Mouse (Mus musculus): ENCODE results near the gene Btn2a2. TPM values are rescaled to one million over a fixed set of nuclear protein-coding genes. Genes with fewer than 3 reads are reported as not detected.
"Not testable (repeated sequence)": the region's sequence is repeated elsewhere in the genome, so short reads cannot be mapped to it uniquely, and the experiment has no call there.

The Btn2a2 gene
- polyA plus RNA-seq, 1 experiment, result not detected

- TF ChIP-seq POLR2A (IDR thresholded peaks at IDR 0.05; ENCODE audit: low read depth, low read length) (no peak), CTCF (conservative IDR thresholded peaks at IDR 0.05; ENCODE audit: insufficient read depth, insufficient read length, low read depth, low read length) (no peak)
- no peak for DNase-seq
- Histone ChIP-seq H3K27ac (ENCODE audit: insufficient read depth, low read depth, low read length) (no peak overlapping the region), H3K36me3 (ENCODE audit: control insufficient read depth, insufficient read depth, low read length) (no peaks in the 10 kb centered on the region), H3K4me3 (ENCODE audit: insufficient read depth, low read depth, low read length) (no peak overlapping the region), H3K27me3 (replicated peaks; ENCODE audit: control insufficient read depth, insufficient read depth, low read length) (no peaks in the 10 kb centered on the region), H3K4me1 (ENCODE audit: control insufficient read depth, insufficient read depth, low read length) (peaks cover 11% of the 10 kb centered on the region; the same call in 1 of the 2 replicates)
- WGBS, result under 1% methylated on average over 15 of the region's 15 CpGs
Measured at GRCm38 (mm10) chr13:23534368-23535131, 45.9 kb upstream of the Btn2a2 start.

GRCm38 (mm10) chr13:23533560-23534367, 45.1 kb upstream of the Btn2a2 start, which contains the start of gene Hist1h2af:
Gene Hist1h2af, plus strand, starts transcription at chr13:23533906.
- DNase-seq, result peak; percentile 70
- H3K4me1 ChIP-seq (ENCODE audit: control insufficient read depth, insufficient read depth, low read length), result peaks cover 11% of the 10 kb centered on the region; the same call in 1 of the 2 replicates
- not testable (repeated sequence) for H3K27me3 ChIP-seq (replicated peaks; ENCODE audit: control insufficient read depth, insufficient read depth, low read length); H3K36me3 ChIP-seq (ENCODE audit: control insufficient read depth, insufficient read depth, low read length); H3K27ac ChIP-seq (ENCODE audit: insufficient read depth, low read depth, low read length)
- WGBS, result under 1% methylated on average over 25 of the region's 53 CpGs
- peak within 1 kb of the TSS; percentile 50; the same call in 1 of the 2 replicates for H3K4me3 ChIP-seq (ENCODE audit: insufficient read depth, low read depth, low read length)

DNA sequence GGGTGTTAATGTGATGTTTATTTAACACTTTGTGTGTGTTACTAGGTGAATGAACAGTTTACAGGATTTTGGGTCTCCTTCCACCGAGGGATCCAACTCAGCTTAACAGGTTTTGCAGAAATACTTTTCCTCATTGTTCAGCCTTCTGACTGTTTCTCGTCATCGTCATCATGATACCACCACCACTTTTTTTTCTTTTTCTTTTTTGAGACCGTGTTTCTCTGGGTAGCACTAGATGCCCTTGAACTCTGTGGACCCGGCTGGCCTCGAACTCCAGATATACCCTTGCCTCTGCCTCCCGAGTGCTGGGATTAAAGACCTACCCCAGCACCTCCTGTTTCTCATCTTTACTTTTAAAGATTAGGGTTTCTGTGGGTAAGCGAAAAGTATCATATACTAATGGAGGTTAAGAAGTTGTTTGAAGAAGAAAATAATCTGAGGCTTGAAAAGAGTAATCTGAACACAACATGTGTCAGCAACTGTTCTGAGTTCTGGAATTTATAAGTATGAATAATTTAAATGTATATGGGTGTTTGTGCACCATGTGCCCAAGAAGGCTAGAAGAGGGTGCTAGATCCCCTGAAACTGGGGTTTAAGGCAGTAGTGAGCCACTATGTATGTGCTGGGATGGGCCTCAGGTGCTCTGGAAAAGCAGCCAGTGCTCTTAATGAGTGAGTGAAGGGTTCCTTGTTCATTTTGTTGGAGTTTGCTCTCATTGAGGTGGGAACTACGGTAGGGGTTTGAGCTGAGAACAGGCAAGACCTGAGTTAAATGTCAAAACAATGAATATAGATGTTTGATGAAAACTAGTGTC, 43.8 kb upstream of the Btn2a2 start:
- DNase-seq, result no peak
- no peak for TF ChIP-seq POLR2A (IDR thresholded peaks at IDR 0.05; ENCODE audit: low read depth, low read length)
- no peak for TF ChIP-seq CTCF (conservative IDR thresholded peaks at IDR 0.05; ENCODE audit: insufficient read depth, insufficient read length, low read depth, low read length)
- Histone ChIP-seq H3K4me1 (ENCODE audit: control insufficient read depth, insufficient read depth, low read length) (peaks cover 11% of the 10 kb centered on the region; the same call in 1 of the 2 replicates), H3K4me3 (ENCODE audit: insufficient read depth, low read depth, low read length) (0 out of 2 replicates have a peak overlapping the region, but pooled peaks have one; percentile 12), H3K27me3 (replicated peaks; ENCODE audit: control insufficient read depth, insufficient read depth, low read length) (no peaks in the 10 kb centered on the region), H3K36me3 (ENCODE audit: control insufficient read depth, insufficient read depth, low read length) (no peaks in the 10 kb centered on the region), H3K27ac (ENCODE audit: insufficient read depth, low read depth, low read length) (no peak overlapping the region)
- 20% methylated on average over 9 of the region's 9 CpGs for WGBS

DNA sequence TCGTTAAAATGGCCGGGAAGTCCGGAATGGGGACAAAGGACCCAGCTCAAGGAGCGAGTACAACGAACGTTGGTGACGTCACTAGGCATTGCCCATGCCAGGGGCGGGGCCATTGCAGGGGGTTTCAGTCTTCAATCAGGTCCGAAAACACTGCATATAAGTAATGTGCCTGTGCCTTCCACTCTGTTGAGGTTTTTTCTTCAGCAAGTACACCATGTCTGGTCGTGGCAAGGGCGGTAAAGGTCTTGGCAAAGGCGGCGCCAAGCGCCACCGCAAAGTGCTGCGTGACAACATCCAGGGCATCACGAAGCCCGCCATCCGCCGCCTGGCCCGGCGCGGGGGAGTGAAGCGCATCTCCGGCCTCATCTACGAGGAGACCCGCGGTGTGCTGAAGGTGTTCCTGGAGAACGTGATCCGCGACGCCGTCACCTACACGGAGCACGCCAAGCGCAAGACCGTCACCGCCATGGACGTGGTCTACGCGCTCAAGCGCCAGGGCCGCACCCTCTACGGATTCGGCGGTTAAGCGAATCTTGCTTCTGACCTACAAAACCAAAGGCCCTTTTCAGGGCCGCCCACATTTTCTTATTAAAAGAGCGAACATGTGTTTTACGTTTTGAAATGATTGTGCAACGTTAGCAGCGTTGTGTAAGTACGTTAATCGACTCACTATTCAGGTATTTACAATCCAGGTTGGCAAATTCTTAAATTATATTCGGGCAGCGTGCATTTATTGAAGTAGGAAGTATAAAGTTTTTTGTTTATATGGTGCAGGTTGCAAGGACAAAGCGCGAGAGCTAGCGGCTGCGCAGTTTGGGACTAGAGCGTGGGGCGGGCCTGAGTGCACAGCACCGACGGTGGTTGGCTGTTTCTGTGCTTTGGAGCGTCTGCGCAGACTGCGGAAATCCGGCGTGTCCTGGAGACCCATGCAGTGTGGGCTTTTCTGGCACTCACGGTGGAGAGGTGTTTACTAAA, 42.5 kb upstream of the Btn2a2 start, which contains the start of gene Hist1h4h:
Gene Hist1h4h, plus strand, starts transcription at position 150 of the 975 bp plus-strand sequence.
- DNase-seq, result peak; percentile 99
- TF ChIP-seq CTCF (conservative IDR thresholded peaks at IDR 0.05; ENCODE audit: insufficient read depth, insufficient read length, low read depth, low read length), result no peak
- TF ChIP-seq POLR2A (IDR thresholded peaks at IDR 0.05; ENCODE audit: low read depth, low read length), result peak; percentile 98
- Histone ChIP-seq H3K27ac (ENCODE audit: insufficient read depth, low read depth, low read length) (peak within 1 kb of the TSS; percentile 94), H3K4me1 (ENCODE audit: control insufficient read depth, insufficient read depth, low read length) (peaks cover 11% of the 10 kb centered on the region; the same call in 1 of the 2 replicates), H3K36me3 (ENCODE audit: control insufficient read depth, insufficient read depth, low read length) (no peaks in the 10 kb centered on the region), H3K27me3 (replicated peaks; ENCODE audit: control insufficient read depth, insufficient read depth, low read length) (no peaks in the 10 kb centered on the region), H3K4me3 (ENCODE audit: insufficient read depth, low read depth, low read length) (peak within 1 kb of the TSS; percentile 59)
- whole genome bisulfite sequencing, result under 1% methylated on average over 64 of the region's 70 CpGs

- DNase-seq, result peak; percentile 83
- Histone ChIP-seq H3K27me3 (replicated peaks; ENCODE audit: control insufficient read depth, insufficient read depth, low read length) (no peaks in the 10 kb centered on the region), H3K4me3 (ENCODE audit: insufficient read depth, low read depth, low read length) (peak overlapping the region; percentile 59), H3K4me1 (ENCODE audit: control insufficient read depth, insufficient read depth, low read length) (peaks cover 11% of the 10 kb centered on the region; the same call in 1 of the 2 replicates), H3K27ac (ENCODE audit: insufficient read depth, low read depth, low read length) (peak overlapping the region; percentile 94), H3K36me3 (ENCODE audit: control insufficient read depth, insufficient read depth, low read length) (no peaks in the 10 kb centered on the region)
- under 1% methylated on average over 20 of the region's 20 CpGs for WGBS
- TF ChIP-seq CTCF (conservative IDR thresholded peaks at IDR 0.05; ENCODE audit: insufficient read depth, insufficient read length, low read depth, low read length) (no peak), POLR2A (IDR thresholded peaks at IDR 0.05; ENCODE audit: low read depth, low read length) (no peak)
Measured at GRCm38 (mm10) chr13:23530181-23530900, 41.7 kb upstream of the Btn2a2 start.
